Mouse (Mus musculus): ENCODE results near the gene Stard7.

DNA sequence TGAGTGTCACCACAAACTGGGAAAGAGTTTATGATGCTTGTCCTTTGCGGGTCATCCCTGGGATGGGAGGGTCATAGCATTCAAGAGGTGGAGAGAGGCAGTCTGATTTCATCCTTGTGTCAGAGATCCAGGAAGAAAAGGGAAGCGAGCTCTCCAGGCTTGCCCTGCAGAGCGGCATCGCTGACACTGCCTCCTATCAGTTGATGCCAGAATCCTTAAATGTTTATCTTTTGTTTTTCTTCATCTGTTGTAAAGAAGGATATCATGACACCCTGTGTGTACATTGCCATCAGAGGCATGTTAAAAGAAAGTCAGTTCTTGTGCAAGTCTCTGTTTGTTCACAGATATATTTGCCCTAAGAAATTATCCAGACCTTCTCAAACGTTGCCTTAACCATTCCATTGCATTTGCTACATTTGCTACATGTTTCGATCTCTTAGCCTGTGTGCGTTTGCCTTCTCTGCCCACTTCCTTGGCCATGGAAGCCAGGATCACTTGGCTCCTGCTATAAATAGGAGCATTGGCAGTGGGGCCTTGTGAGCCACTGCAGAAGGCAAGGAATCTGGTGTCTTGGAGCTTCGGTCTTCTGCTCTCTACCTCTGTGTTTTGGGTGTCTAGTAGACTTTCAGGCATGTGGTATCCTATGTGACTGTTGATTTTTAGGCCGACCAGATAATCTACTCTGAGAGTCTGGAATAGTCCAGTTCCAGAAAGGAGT is 19.6 kb upstream of the Stard7 start:
- TF ChIP-seq CTCF (IDR thresholded peaks at IDR 0.05; ENCODE audit: borderline replicate concordance, insufficient read depth, low read length), result no peak
- TF ChIP-seq POLR2A (IDR thresholded peaks at IDR 0.05; ENCODE audit: low read depth, low read length), result no peak

Measured in embryonic fibroblast, embryonic 13.5 days (primary cell).